Mouse (Mus musculus) liver, embryonic 13.5 days (tissue): Measurements from ENCODE around the gene Ceacam10. TPM values are rescaled to one million over a fixed set of nuclear protein-coding genes. Genes with fewer than 3 reads are reported as not detected.

ENCODE experiments used
- ATAC-seq: fragments of 200-750 bp; cut with Nextera tagmentation; 2 replicates; pipeline ENCODE4 v1.8.0; 2017; ENCODE audit warnings: low read depth, mild to moderate bottlenecking, moderate number of reproducible peaks, moderate library complexity
- DNase-seq: peaks from one replicate; pipeline ENCODE4 v3.0.0; 2022
- H3K27ac ChIP-seq: fragments of 300-500 bp; sonication (generic); 2 replicates; pipeline ENCODE4 v1.5.1; 2015; ENCODE audit warnings: moderate library complexity, mild to moderate bottlenecking, inconsistent platforms
- H3K27me3 ChIP-seq: fragments of 300-500 bp; sonication (generic); 2 replicates; pipeline ENCODE4 v1.6.1; 2015; ENCODE audit warnings: mild to moderate bottlenecking, inconsistent platforms
- H3K36me3 ChIP-seq: fragments of 300-500 bp; sonication (generic); 2 replicates; pipeline ENCODE4 v1.6.1; 2015; ENCODE audit warnings: mild to moderate bottlenecking, inconsistent platforms
- H3K4me1 ChIP-seq: fragments of 300-500 bp; sonication (generic); replicated peaks from 2 replicates; pipeline ENCODE4 v1.6.1; 2015; ENCODE audit warnings: inconsistent platforms
- H3K4me2 ChIP-seq: fragments of 300-500 bp; sonication (generic); 2 replicates; pipeline ENCODE4 v1.6.1; 2015; ENCODE audit warnings: inconsistent platforms, mild to moderate bottlenecking, moderate library complexity
- H3K4me3 ChIP-seq: fragments of 300-500 bp; sonication (generic); replicated peaks from 2 replicates; pipeline ENCODE4 v1.5.1; 2015; ENCODE audit warnings: mild to moderate bottlenecking, inconsistent platforms
- H3K9ac ChIP-seq: fragments of 300-500 bp; sonication (generic); 2 replicates; pipeline ENCODE4 v1.6.1; 2015; ENCODE audit warnings: mild to moderate bottlenecking, inconsistent platforms
- H3K9me3 ChIP-seq: fragments of 300-500 bp; sonication (generic); replicated peaks from 2 replicates; pipeline ENCODE4 v1.6.1; 2016; ENCODE audit warnings: inconsistent platforms
- WGBS: fragments of 180-500 bp; shearing (Covaris S2); methylation state at CpG from one replicate; pipeline ENCODE4 v1.1.7; 2015; ENCODE audit not compliant: insufficient replicate concordance; 5-methylcytosine and 5-hydroxymethylcytosine counted together
- polyA plus RNA-seq: library from polyadenylated mRNA; unstranded; fragments of >200 nt; fragmentation: Nextera tagmentation; extraction: Ambion mirVana; gene quantifications from 2 replicates; pipeline ENCODE4 v1.2.1, GENCODE M21; 2015

Gene Ceacam10
- polyA plus RNA-seq, 1 experiment from 2014 or later: 0.32 TPM

DNA sequence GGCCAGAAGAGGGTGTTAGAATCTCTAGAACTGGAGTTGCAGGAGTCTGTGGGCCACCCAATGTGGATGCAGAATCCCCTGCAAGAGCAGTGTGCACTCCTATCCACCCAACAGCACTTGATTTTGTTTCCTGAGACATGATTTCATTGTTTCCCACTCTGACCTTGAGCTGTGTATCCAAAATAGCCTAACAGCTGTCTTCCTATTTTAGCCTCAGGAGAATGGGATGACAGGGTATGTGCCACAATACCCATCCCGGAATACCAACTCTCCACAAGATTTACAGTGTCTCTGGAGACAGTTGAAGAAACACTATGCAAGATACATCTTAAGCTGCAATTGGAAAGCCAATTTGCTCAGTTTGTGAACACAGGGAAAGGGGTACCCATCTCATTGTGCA lies 20.9 kb downstream of the Ceacam10 start:
- WGBS: 77% methylated on average over 1 of the region's 1 CpGs
- DNase-seq (no peak), ATAC-seq (no peak)
- no peaks in the 10 kb centered on the region for H3K4me1 ChIP-seq
- H3K27me3 ChIP-seq: no peaks in the 10 kb centered on the region
- no peak overlapping the region for H3K27ac ChIP-seq
- H3K4me3 ChIP-seq: no peak overlapping the region
- no peak overlapping the region for H3K4me2 ChIP-seq
- no peaks in the 10 kb centered on the region for H3K36me3 ChIP-seq
- H3K9me3 ChIP-seq: no peaks in the 10 kb centered on the region
- no peak overlapping the region for H3K9ac ChIP-seq

DNA sequence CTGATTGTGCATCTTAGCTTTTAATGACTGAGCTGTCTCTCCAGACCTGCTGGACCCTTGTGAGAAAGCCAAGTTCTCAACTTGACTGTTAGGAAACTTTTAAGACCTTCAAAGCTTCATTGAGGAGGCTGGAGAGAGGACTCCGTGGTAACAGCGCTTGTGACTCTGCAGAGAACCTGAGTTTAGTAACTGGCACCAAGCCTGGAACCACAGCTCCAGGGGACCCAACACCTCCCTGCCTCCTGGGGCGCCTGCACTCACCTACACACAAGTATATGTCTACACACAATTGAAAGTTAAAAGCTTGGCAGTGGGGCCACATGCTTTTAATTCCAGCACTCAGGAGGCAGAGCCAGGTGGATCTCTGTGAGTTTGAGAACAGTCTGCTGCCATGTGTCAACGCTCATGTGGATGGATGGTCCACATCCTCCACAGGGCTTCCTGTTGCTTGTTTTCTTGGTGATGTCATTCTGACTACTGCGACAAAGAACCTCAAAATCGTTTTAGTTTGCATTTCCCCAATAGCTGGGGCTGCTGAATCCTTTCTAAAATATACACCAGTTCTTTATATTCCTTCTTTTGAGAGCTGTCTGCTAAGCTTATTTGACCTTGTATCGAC lies 25.3 kb downstream of the Ceacam10 start:
- Histone ChIP-seq H3K36me3 (no peaks in the 10 kb centered on the region), H3K4me1 (no peaks in the 10 kb centered on the region), H3K27ac (no peak overlapping the region), H3K4me2 (no peak overlapping the region), H3K9me3 (no peaks in the 10 kb centered on the region), H3K27me3 (no peaks in the 10 kb centered on the region), H3K4me3 (no peak overlapping the region), H3K9ac (no peak overlapping the region)
- WGBS: 33% methylated on average over 7 of the region's 7 CpGs
- no peak for DNase-seq
- no peak for ATAC-seq

DNA sequence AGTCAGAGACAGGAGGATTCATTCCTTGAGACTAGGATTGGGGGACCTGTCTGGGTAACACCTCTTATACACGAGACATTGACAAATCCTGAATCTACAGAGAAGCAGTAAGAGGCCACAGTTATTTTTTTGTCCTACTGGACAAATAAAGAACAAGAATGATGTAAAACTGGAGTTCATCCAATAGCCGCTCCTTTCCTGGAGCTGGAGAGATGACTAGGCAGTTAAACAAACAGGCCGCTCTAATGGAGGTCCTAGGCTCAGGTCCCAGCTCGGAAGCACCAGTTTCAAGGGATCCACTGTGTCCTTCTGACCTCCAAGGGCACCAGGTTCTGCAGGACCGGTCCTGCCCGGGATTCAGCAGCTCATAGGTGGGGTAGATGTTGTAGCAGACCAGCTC lies 27.8 kb downstream of the Ceacam10 start:
- no peaks in the 10 kb centered on the region for H3K9me3 ChIP-seq
- WGBS: 48% methylated on average over 6 of the region's 6 CpGs
- H3K36me3 ChIP-seq: no peaks in the 10 kb centered on the region
- no peak overlapping the region for H3K9ac ChIP-seq
- no peak overlapping the region for H3K4me3 ChIP-seq
- no peaks in the 10 kb centered on the region for H3K4me1 ChIP-seq
- peaks cover 1% of the 10 kb centered on the region; the same call in 1 of the 2 replicates for H3K27me3 ChIP-seq
- H3K27ac ChIP-seq: no peak overlapping the region
- no peak for DNase-seq
- ATAC-seq: no peak
- no peak overlapping the region for H3K4me2 ChIP-seq

DNA sequence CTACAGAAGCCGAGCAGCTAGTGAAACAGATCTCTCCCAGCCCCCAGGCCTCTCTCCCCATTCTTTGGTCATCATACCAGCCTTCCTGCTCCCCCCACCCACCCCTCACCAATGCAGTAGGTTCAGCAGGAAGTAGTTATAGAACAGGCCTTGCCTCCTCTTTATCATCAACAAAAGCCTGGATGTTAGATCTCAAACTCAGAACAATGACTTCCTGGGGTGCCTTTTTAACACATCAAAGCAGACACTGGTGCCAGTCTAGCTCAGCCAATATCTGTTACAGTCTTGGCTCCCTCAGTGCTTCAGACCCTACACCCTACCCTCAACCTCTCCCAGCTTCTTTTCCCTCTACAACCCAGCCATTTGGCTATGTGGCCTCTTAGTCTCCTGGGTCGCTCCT lies 32.0 kb downstream of the Ceacam10 start:
- no peak overlapping the region for H3K4me2 ChIP-seq
- DNase-seq (no peak), ATAC-seq (no peak)
- no peak overlapping the region for H3K9ac ChIP-seq
- no peaks in the 10 kb centered on the region for H3K9me3 ChIP-seq
- peaks cover 3% of the 10 kb centered on the region; the same call in 1 of the 2 replicates for H3K27me3 ChIP-seq
- no peaks in the 10 kb centered on the region for H3K36me3 ChIP-seq
- H3K4me3 ChIP-seq: no peak overlapping the region
- no peak overlapping the region for H3K27ac ChIP-seq
- no peaks in the 10 kb centered on the region for H3K4me1 ChIP-seq
- 31% methylated on average over 2 of the region's 2 CpGs for WGBS

DNA sequence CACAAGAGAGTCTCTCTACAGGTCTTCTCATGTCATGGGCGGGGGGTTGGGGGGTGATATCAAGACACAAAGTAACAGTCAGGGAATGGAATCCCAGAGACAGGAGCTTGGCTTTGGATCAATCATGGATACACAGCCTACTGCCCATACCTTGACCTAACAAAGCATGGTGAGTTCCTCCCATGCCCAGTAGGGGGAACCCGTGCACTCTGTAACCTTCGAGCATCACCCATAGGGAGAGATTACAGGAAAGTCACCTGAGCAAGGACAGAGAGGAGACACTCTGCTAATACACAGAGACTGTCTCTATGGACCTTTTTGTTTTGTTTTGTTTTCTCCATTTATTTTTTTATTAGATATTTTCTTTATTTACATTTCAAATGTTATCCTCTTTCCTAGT lies 40.5 kb downstream of the Ceacam10 start:
- no peak overlapping the region for H3K4me2 ChIP-seq
- H3K27ac ChIP-seq: no peak overlapping the region
- peak; percentile 54 for ATAC-seq
- peak; percentile 62 for DNase-seq
- H3K9me3 ChIP-seq: no peaks in the 10 kb centered on the region
- H3K27me3 ChIP-seq: no peaks in the 10 kb centered on the region
- no peaks in the 10 kb centered on the region for H3K4me1 ChIP-seq
- H3K4me3 ChIP-seq: no peak overlapping the region
- no peak overlapping the region for H3K9ac ChIP-seq
- no peaks in the 10 kb centered on the region for H3K36me3 ChIP-seq
- WGBS: 2% methylated on average over 3 of the region's 3 CpGs

DNA sequence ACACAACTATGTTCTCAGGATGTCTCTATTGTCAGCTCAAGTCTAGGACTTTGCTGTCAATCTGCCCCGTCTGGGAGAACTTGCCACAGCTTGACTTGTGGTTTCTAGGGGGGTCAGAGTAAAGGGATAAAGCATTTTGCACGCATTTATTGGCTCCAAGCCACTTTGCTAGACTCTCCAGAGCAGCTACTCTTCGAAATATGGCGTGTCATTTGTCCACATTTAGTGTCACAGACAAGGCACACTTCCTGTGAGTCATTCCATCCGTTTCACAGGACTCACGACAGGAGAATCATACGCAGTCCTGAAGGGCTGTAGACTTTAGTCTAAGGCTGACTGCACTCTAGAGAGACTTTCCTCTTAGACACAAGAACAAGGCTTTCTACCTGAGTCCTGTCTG lies 47.4 kb downstream of the Ceacam10 start:
- Histone ChIP-seq H3K4me1 (no peaks in the 10 kb centered on the region), H3K27me3 (no peaks in the 10 kb centered on the region), H3K27ac (no peak overlapping the region), H3K36me3 (no peaks in the 10 kb centered on the region), H3K4me2 (no peak overlapping the region), H3K9me3 (no peaks in the 10 kb centered on the region), H3K4me3 (no peak overlapping the region), H3K9ac (no peak overlapping the region)
- WGBS: 22% methylated on average over 7 of the region's 7 CpGs
- DNase-seq: no peak
- no peak for ATAC-seq

DNA sequence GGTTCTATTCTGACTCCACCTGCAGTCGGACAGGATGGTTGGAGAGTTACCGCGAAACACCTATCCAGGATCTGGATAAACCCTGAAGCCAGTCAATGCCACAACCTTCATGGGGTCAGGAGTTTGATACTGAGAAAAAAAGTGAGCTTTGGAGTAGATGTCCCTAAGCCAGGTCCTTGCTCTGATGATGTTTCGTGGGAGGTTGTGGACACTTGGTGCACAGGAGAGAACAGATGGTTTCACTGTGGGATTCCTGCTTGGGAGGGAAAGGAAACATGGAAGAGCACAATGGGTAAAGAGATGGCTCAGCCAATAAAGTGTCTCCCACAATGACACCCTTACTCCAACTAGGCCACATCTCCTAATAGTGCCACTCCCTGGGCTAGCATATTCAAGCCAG lies 50.2 kb downstream of the Ceacam10 start:
- Histone ChIP-seq H3K4me1 (no peaks in the 10 kb centered on the region), H3K27ac (no peak overlapping the region), H3K9me3 (no peaks in the 10 kb centered on the region), H3K27me3 (peaks cover 6% of the 10 kb centered on the region; the same call in 1 of the 2 replicates), H3K4me2 (no peak overlapping the region), H3K4me3 (no peak overlapping the region), H3K36me3 (no peaks in the 10 kb centered on the region), H3K9ac (no peak overlapping the region)
- ATAC-seq: no peak
- WGBS: 78% methylated on average over 4 of the region's 4 CpGs
- no peak for DNase-seq

Other genes starting within 250 kb of the Ceacam10 start
- 0.99 and 1.4 TPM in 2 replicates for gene Irgq, start 246.5 kb upstream of the Ceacam10 start, polyA plus RNA-seq
- gene Pinlyp, start 231.1 kb upstream of the Ceacam10 start, polyA plus RNA-seq: not detected in 2 replicates
- 48.3 and 51.6 TPM in 2 replicates for gene Xrcc1, start 230.9 kb upstream of the Ceacam10 start, polyA plus RNA-seq
- gene Ethe1, start 189.7 kb upstream of the Ceacam10 start, polyA plus RNA-seq: 19.9 and 21.5 TPM in 2 replicates
- gene Zfp575, start 189.6 kb upstream of the Ceacam10 start, polyA plus RNA-seq: 0.31 and 0.34 TPM in 2 replicates
- gene Phldb3, start 166.4 kb upstream of the Ceacam10 start, polyA plus RNA-seq: 0.08 and 0.09 TPM in 2 replicates
- not detected in 2 replicates for gene Lypd3, start 140.7 kb upstream of the Ceacam10 start, polyA plus RNA-seq
- not detected in 2 replicates for gene Tex101, start 100.5 kb upstream of the Ceacam10 start, polyA plus RNA-seq
- gene BC049730, start 68.0 kb upstream of the Ceacam10 start, polyA plus RNA-seq: not detected in 2 replicates
- gene Gm4763, start 50.3 kb upstream of the Ceacam10 start, polyA plus RNA-seq: not detected in 2 replicates
- gene Cd177, start 16.9 kb upstream of the Ceacam10 start, polyA plus RNA-seq: 0.71 and 1.0 TPM in 2 replicates
- gene Gm9844, start 85.0 kb downstream of the Ceacam10 start, polyA plus RNA-seq: 1.9 and 2.5 TPM in 2 replicates
- gene Lypd4, start 92.7 kb downstream of the Ceacam10 start, polyA plus RNA-seq: not detected in 2 replicates
- gene Dmrtc2, start 92.9 kb downstream of the Ceacam10 start, polyA plus RNA-seq: not detected in 2 replicates
- 1,483 and 1,612 TPM in 2 replicates for gene Rps19, start 107.2 kb downstream of the Ceacam10 start, polyA plus RNA-seq
- 0.51 and 0.61 TPM in 2 replicates for gene Cd79a, start 120.2 kb downstream of the Ceacam10 start, polyA plus RNA-seq
- gene Arhgef1, start 125.7 kb downstream of the Ceacam10 start, polyA plus RNA-seq: 44.3 and 48.2 TPM in 2 replicates
- not detected in 2 replicates for gene Gm4881, start 167.3 kb downstream of the Ceacam10 start, polyA plus RNA-seq
- gene Rabac1, start 195.5 kb downstream of the Ceacam10 start, polyA plus RNA-seq: 56.4 and 59.5 TPM in 2 replicates
- 0.82 and 0.87 TPM in 2 replicates for gene Atp1a3, start 228.8 kb downstream of the Ceacam10 start, polyA plus RNA-seq